14 mouse cellular contexts compared by ENCODE assay signal in the genomic region with DNA sequence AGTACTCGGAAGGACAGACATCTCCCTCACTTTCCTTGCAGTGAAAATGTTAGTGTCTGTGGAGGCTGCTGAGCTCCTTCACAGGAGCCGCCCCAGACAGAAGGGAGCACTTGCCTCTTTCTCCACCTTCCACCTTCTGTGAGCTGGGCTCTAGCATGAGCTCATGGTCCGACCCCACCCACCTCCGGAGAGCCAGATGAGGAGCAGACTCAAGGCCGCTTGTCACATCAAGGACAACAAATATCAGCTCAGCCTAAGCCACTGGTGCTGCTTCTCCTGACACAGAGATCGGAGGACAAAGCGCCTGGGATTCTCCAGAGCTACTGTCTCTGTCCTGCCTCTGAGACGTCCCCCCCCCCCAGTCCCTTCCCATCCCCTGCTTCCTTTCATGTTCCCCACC.
A peak's percentile ranks its signal among the peaks of the same experiment; 100 is the strongest.
DNase-seq lines count a peak whose midpoint lies in the region; ATAC-seq and TF ChIP-seq lines count a peak whose summit lies in the region.
"Had no signal": no experiment of that assay in that cellular context is flagged by ENCODE, and none has a peak within 500 bp of the region (broad histone marks: within the 10 kb centered on the region; RNA-seq: fewer than 3 reads in every experiment).

No protein-coding gene starts in this region.

- WGBS in forebrain, embryonic 11.5 days, result 63% methylated on average over 8 of the region's 8 CpGs
- 60% methylated on average over 8 of the region's 8 CpGs for WGBS in forebrain, embryonic 15.5 days
- 42% methylated on average over 7 of the region's 8 CpGs for WGBS in hindbrain, embryonic 13.5 days
- WGBS in intestine, embryonic 16.5 days, result 39% methylated on average over 8 of the region's 8 CpGs
- WGBS in intestine, postnatal 0 days, result 39% methylated on average over 8 of the region's 8 CpGs

- H3K36me3 ChIP-seq in forebrain, embryonic 11.5 days (ENCODE audit: control insufficient read depth, insufficient read depth, low read length), result no peaks in the 10 kb centered on the region
- no peaks in the 10 kb centered on the region for H3K36me3 ChIP-seq in forebrain, embryonic 15.5 days
- H3K36me3 ChIP-seq in hindbrain, embryonic 13.5 days, result no peaks in the 10 kb centered on the region
- H3K36me3 ChIP-seq in intestine, embryonic 16.5 days (ENCODE audit: control insufficient read depth, insufficient read depth, low read length), result no peaks in the 10 kb centered on the region
- no peaks in the 10 kb centered on the region for H3K36me3 ChIP-seq in intestine, postnatal 0 days (ENCODE audit: control insufficient read depth, insufficient read depth)
- H3K36me3 ChIP-seq: stomach, embryonic 15.5 days had no signal

- peaks cover 30% of the 10 kb centered on the region for H3K4me1 ChIP-seq in forebrain, embryonic 11.5 days (replicated peaks; ENCODE audit: control insufficient read depth, insufficient read depth, low read length)
- H3K4me1 ChIP-seq in forebrain, embryonic 15.5 days, result peaks cover 23% of the 10 kb centered on the region
- H3K4me1 ChIP-seq in hindbrain, embryonic 13.5 days (replicated peaks), result peaks cover 61% of the 10 kb centered on the region
- H3K4me1 ChIP-seq in intestine, embryonic 16.5 days (ENCODE audit: control insufficient read depth, insufficient read depth, low read length), result no peaks in the 10 kb centered on the region
- no peaks in the 10 kb centered on the region for H3K4me1 ChIP-seq in intestine, postnatal 0 days (replicated peaks; ENCODE audit: control insufficient read depth, insufficient read depth, low read length)

- H3K27me3 ChIP-seq in forebrain, embryonic 11.5 days (ENCODE audit: control insufficient read depth, insufficient read depth, low read length), result peaks cover 18% of the 10 kb centered on the region
- peaks cover 6% of the 10 kb centered on the region for H3K27me3 ChIP-seq in forebrain, embryonic 15.5 days
- peaks cover 32% of the 10 kb centered on the region for H3K27me3 ChIP-seq in hindbrain, embryonic 13.5 days
- H3K27me3 ChIP-seq in intestine, embryonic 16.5 days (replicated peaks; ENCODE audit: control insufficient read depth, insufficient read depth, low read length), result peaks cover 37% of the 10 kb centered on the region
- peaks cover 43% of the 10 kb centered on the region for H3K27me3 ChIP-seq in intestine, postnatal 0 days (replicated peaks; ENCODE audit: control insufficient read depth, insufficient read depth, low read length)

- H3K9ac ChIP-seq in forebrain, embryonic 11.5 days (ENCODE audit: low read length), result no peak overlapping the region; the same call in 1 of the 2 replicates
- H3K9ac ChIP-seq in forebrain, embryonic 15.5 days (replicated peaks), result no peak overlapping the region
- H3K9ac ChIP-seq in hindbrain, embryonic 13.5 days, result no peak overlapping the region
- no peak overlapping the region for H3K9ac ChIP-seq in intestine, embryonic 16.5 days (ENCODE audit: low read depth, low read length)
- H3K9ac ChIP-seq in intestine, postnatal 0 days (ENCODE audit: low read depth, low read length), result no peak overlapping the region
- H3K9ac ChIP-seq: stomach, embryonic 15.5 days had no signal

- peak overlapping the region; percentile 73 for H3K27ac ChIP-seq in forebrain, embryonic 11.5 days (ENCODE audit: low read depth, low read length)
- no peak overlapping the region for H3K27ac ChIP-seq in forebrain, embryonic 15.5 days (replicated peaks)
- peak overlapping the region; percentile 90 for H3K27ac ChIP-seq in hindbrain, embryonic 13.5 days
- no peak overlapping the region for H3K27ac ChIP-seq in intestine, embryonic 16.5 days (ENCODE audit: low read length)
- no peak overlapping the region for H3K27ac ChIP-seq in intestine, postnatal 0 days (ENCODE audit: low read depth, low read length)
- H3K27ac ChIP-seq: stomach, embryonic 15.5 days had no signal

- H3K4me2 ChIP-seq in forebrain, embryonic 11.5 days (ENCODE audit: low read depth, low read length, severe bottlenecking), result no peak overlapping the region
- no peak overlapping the region for H3K4me2 ChIP-seq in forebrain, embryonic 15.5 days (replicated peaks)
- H3K4me2 ChIP-seq in hindbrain, embryonic 13.5 days, result no peak overlapping the region
- H3K4me2 ChIP-seq in intestine, embryonic 16.5 days (ENCODE audit: low read depth, low read length), result no peak overlapping the region
- no peak overlapping the region for H3K4me2 ChIP-seq in intestine, postnatal 0 days (replicated peaks; ENCODE audit: low read depth)
- H3K4me2 ChIP-seq: stomach, embryonic 15.5 days had no signal

- H3K9me3 ChIP-seq in forebrain, embryonic 11.5 days (ENCODE audit: control insufficient read depth, low read length), result 0 out of 2 replicates have a peak, but pooled peaks cover under 1% of the 10 kb centered on the region
- H3K9me3 ChIP-seq in forebrain, embryonic 15.5 days, result no peaks in the 10 kb centered on the region; the same call in 1 of the 2 replicates
- no peaks in the 10 kb centered on the region for H3K9me3 ChIP-seq in hindbrain, embryonic 13.5 days
- H3K9me3 ChIP-seq in intestine, embryonic 16.5 days (ENCODE audit: control insufficient read depth, low read length), result no peaks in the 10 kb centered on the region
- no peaks in the 10 kb centered on the region for H3K9me3 ChIP-seq in intestine, postnatal 0 days (ENCODE audit: control insufficient read depth)
- H3K9me3 ChIP-seq: stomach, embryonic 15.5 days had no signal

- TF ChIP-seq CTCF in intestine, postnatal 0 days (IDR thresholded peaks at IDR 0.05; ENCODE audit: low read depth), result no peak

- no peak for ATAC-seq in forebrain, embryonic 11.5 days (replicated peaks; ENCODE audit: low FRiP score)
- ATAC-seq in forebrain, embryonic 15.5 days (replicated peaks), result no peak
- ATAC-seq in hindbrain, embryonic 13.5 days (ENCODE audit: low FRiP score), result no peak
- ATAC-seq in intestine, embryonic 16.5 days, result no peak
- no peak for ATAC-seq in intestine, postnatal 0 days

- DNase-seq in forebrain, embryonic 11.5 days (ENCODE audit: low spot score), result no peak
- peak; percentile 12 for DNase-seq in adrenal gland, postnatal 25 days
- DNase-seq in neural tube, embryonic 10.5 days (ENCODE audit: extremely low spot score, low spot score), result peak; percentile 50
- DNase-seq in gastrocnemius, postnatal 25 days, result no peak
- DNase-seq: cerebellum, adult 18-20 months; kidney, postnatal 10 days; lung, postnatal 14 days; spleen, adult 18-20 months; thymus, postnatal 14 days had no signal

- no peak overlapping the region for H3K4me3 ChIP-seq in forebrain, embryonic 11.5 days (ENCODE audit: low read depth, low read length)
- no peak overlapping the region for H3K4me3 ChIP-seq in forebrain, embryonic 15.5 days
- no peak overlapping the region for H3K4me3 ChIP-seq in hindbrain, embryonic 13.5 days
- no peak overlapping the region for H3K4me3 ChIP-seq in intestine, embryonic 16.5 days (ENCODE audit: low read length)
- H3K4me3 ChIP-seq in intestine, postnatal 0 days (ENCODE audit: low read depth, low read length), result no peak overlapping the region
- H3K4me3 ChIP-seq: stomach, embryonic 15.5 days had no signal

Comparison
In these comparisons a context has a peak if more than half of its experiments do, and no peak if none do; other contexts are left out.
1. H3K27ac ChIP-seq: peak in forebrain, embryonic 11.5 days (single experiment) and hindbrain, embryonic 13.5 days (single experiment); none in forebrain, embryonic 15.5 days (single experiment), intestine, embryonic 16.5 days (single experiment) and intestine, postnatal 0 days (single experiment).
2. DNase-seq: peak in adrenal gland, postnatal 25 days (single experiment) and neural tube, embryonic 10.5 days (single experiment); none in forebrain, embryonic 11.5 days (single experiment) and gastrocnemius, postnatal 25 days (single experiment).